Mouse (Mus musculus): Measurements from ENCODE around the gene Slc12a5. TPM values are rescaled to one million over a fixed set of nuclear protein-coding genes. Genes with fewer than 3 reads are reported as not detected.

Gene Slc12a5
- polyA plus RNA-seq, 1 experiment from 2014 or later, result 0.53 TPM

DNA sequence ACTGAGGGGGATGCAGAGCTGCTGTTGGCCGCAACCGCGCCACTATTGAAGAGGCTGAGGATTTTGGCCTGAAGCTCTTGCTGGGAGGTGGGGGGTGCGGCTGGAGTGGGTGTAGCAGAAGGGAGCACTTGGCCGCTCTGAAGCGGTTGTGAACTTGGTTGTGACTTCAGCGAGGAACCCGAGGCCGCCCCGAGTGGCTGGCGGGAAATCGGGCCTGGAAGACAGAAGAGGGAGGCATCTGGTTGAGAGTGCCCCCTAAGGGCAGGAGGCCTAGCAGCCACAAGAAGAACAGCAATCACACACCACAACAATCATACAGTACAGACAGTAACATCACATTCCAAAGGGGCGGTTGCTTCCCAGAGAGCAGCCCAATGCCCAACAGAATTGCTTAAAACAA, 41.4 kb downstream of the Slc12a5 start:
- H3K27me3 ChIP-seq (ENCODE audit: control insufficient read depth, insufficient read depth, low read depth, low read length), result peaks cover 5% of the 10 kb centered on the region
- peaks cover 16% of the 10 kb centered on the region for H3K4me1 ChIP-seq (replicated peaks; ENCODE audit: control insufficient read depth, insufficient read depth, low read length)
- no peak overlapping the region for H3K9ac ChIP-seq (ENCODE audit: low read length)
- no peak overlapping the region for H3K4me2 ChIP-seq (ENCODE audit: low read depth, low read length)
- no peaks in the 10 kb centered on the region for H3K9me3 ChIP-seq (ENCODE audit: control insufficient read depth, low read length)
- no peak overlapping the region for H3K4me3 ChIP-seq (ENCODE audit: low read length)
- peaks cover 40% of the 10 kb centered on the region for H3K36me3 ChIP-seq (ENCODE audit: control insufficient read depth, insufficient read depth, low read length)
- no peak overlapping the region for H3K27ac ChIP-seq (ENCODE audit: low read length)
- WGBS, result 85% methylated on average over 13 of the region's 13 CpGs
- no peak for ATAC-seq (ENCODE audit: low read depth)

DNA sequence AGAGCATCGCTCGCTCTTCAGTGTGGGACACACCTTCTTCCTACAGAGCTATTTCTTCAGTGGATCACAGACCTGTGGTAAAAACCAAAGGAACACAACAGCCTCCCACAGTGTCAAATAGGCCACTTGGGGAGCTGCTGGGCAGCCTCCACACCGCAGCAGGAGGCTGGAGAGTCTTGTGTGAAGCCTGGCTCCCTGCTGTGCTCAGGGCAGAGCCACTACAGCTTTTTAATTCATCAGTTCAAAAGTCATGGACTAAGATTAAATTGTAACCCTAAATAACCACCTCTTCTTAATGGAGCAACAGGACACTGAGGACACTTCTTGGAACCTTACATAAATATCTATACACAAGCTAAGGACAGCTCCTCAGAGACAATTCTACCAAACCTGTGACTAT, 42.5 kb downstream of the Slc12a5 start:
- WGBS, result 92% methylated on average over 3 of the region's 3 CpGs
- Histone ChIP-seq H3K4me2 (ENCODE audit: low read depth, low read length) (no peak overlapping the region), H3K4me3 (ENCODE audit: low read length) (no peak overlapping the region), H3K27me3 (ENCODE audit: control insufficient read depth, insufficient read depth, low read depth, low read length) (no peaks in the 10 kb centered on the region; the same call in 1 of the 2 replicates), H3K36me3 (ENCODE audit: control insufficient read depth, insufficient read depth, low read length) (peaks cover 48% of the 10 kb centered on the region), H3K9me3 (ENCODE audit: control insufficient read depth, low read length) (no peaks in the 10 kb centered on the region), H3K27ac (ENCODE audit: low read length) (no peak overlapping the region), H3K9ac (ENCODE audit: low read length) (no peak overlapping the region), H3K4me1 (replicated peaks; ENCODE audit: control insufficient read depth, insufficient read depth, low read length) (peaks cover 5% of the 10 kb centered on the region)
- ATAC-seq (ENCODE audit: low read depth), result no peak

DNA sequence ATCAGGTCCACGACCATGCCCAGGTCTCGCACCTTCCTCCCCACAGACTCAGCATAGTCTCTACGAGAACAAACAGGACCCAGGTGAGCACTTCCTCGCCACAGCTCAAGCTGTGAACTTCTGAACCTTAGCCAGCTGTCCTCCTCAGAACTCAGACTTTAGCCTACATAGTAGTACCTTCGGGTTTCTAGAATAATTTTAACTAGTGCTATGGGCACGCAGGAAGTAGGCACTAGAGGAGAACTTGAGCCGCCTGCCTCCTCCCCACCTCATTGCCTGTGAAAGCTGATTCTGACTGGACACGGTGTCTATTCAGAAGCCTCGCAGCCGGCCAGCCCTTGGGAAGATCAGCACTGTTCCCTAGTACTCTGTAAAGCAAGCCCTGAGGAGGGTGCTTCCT, 43.6 kb downstream of the Slc12a5 start:
- 81% methylated on average over 10 of the region's 10 CpGs for WGBS
- H3K9me3 ChIP-seq (ENCODE audit: control insufficient read depth, low read length), result no peaks in the 10 kb centered on the region
- no peak for ATAC-seq (ENCODE audit: low read depth)
- H3K4me2 ChIP-seq (ENCODE audit: low read depth, low read length), result no peak overlapping the region
- H3K4me1 ChIP-seq (replicated peaks; ENCODE audit: control insufficient read depth, insufficient read depth, low read length), result no peaks in the 10 kb centered on the region
- no peak overlapping the region for H3K9ac ChIP-seq (ENCODE audit: low read length)
- H3K27me3 ChIP-seq (ENCODE audit: control insufficient read depth, insufficient read depth, low read depth, low read length), result no peaks in the 10 kb centered on the region
- peaks cover 58% of the 10 kb centered on the region for H3K36me3 ChIP-seq (ENCODE audit: control insufficient read depth, insufficient read depth, low read length)
- H3K4me3 ChIP-seq (ENCODE audit: low read length), result no peak overlapping the region
- no peak overlapping the region for H3K27ac ChIP-seq (ENCODE audit: low read length)

DNA sequence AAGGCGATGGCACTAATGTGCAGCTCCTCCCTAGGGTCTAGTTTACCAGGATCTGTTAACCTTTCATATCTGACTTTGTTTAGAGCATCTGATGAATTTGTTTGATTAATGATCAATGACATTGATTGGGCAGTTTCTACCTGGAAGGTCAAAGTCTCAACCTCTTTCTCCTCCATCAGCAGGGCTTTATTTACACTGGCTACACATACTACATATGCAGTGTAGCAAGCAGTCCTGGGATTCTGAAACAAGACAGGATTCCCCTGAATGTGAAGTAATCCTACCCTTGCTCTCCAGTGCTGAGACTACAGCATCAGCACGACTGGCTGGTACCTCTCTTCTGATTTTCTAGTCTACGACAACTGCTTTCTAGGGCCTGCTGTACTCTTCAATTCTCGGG, 46.2 kb downstream of the Slc12a5 start:
- H3K4me3 ChIP-seq (ENCODE audit: low read length), result no peak overlapping the region
- 96% methylated on average over 4 of the region's 4 CpGs for WGBS
- H3K27ac ChIP-seq (ENCODE audit: low read length), result no peak overlapping the region
- no peaks in the 10 kb centered on the region for H3K9me3 ChIP-seq (ENCODE audit: control insufficient read depth, low read length)
- H3K36me3 ChIP-seq (ENCODE audit: control insufficient read depth, insufficient read depth, low read length), result peaks cover 70% of the 10 kb centered on the region
- H3K27me3 ChIP-seq (ENCODE audit: control insufficient read depth, insufficient read depth, low read depth, low read length), result no peaks in the 10 kb centered on the region
- no peak overlapping the region for H3K4me2 ChIP-seq (ENCODE audit: low read depth, low read length)
- ATAC-seq (ENCODE audit: low read depth), result no peak
- no peaks in the 10 kb centered on the region for H3K4me1 ChIP-seq (replicated peaks; ENCODE audit: control insufficient read depth, insufficient read depth, low read length)
- no peak overlapping the region for H3K9ac ChIP-seq (ENCODE audit: low read length)

DNA sequence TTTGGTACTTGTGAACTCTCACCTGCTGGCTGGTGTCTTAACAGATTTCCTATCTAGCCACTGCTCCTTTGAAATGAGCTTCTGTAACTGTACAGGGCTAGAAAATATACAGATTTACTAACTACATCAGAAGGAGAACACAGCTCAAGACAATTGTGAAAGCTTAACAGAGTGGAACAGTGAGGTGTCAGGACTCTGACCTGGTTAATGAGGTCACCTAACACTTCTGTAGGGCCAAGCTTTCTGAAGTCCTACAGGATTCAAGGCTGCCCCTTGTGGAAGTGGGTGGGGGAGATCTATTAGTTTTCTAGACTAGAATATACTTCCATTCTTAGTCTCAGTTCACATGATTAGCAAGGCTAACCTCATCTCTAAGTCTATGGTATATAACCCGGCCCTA, 47.4 kb downstream of the Slc12a5 start:
- ATAC-seq (ENCODE audit: low read depth), result no peak
- H3K9ac ChIP-seq (ENCODE audit: low read length), result no peak overlapping the region
- 97% methylated on average over 1 of the region's 1 CpGs for WGBS

DNA sequence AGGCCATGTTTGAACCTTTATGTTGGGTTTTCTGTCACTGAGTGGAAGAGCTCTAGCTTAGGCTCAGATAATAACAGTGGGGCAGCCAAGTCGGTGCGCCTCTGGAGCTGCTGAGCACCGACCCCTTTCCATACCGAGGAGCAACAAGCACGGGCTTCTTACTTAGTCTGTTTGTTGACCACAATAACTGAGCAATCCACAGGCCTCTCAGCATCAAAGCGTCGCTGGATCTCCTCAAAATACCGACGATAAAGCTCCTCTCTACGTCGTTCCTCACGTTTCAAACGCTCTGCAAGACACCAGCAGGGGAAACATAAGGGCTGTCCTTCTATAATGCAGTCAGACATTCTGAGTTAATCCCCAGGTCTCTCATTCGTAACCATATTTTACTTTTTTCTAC, 48.6 kb downstream of the Slc12a5 start:
- H3K9me3 ChIP-seq (ENCODE audit: control insufficient read depth, low read length), result no peaks in the 10 kb centered on the region

More for the DNA sequence above, 47.4 kb downstream of the Slc12a5 start:
- Histone ChIP-seq H3K36me3 (ENCODE audit: control insufficient read depth, insufficient read depth, low read length) (peaks cover 68% of the 10 kb centered on the region), H3K4me1 (replicated peaks; ENCODE audit: control insufficient read depth, insufficient read depth, low read length) (no peaks in the 10 kb centered on the region), H3K27me3 (ENCODE audit: control insufficient read depth, insufficient read depth, low read depth, low read length) (no peaks in the 10 kb centered on the region), H3K4me3 (ENCODE audit: low read length) (no peak overlapping the region), H3K9me3 (ENCODE audit: control insufficient read depth, low read length) (no peaks in the 10 kb centered on the region), H3K4me2 (ENCODE audit: low read depth, low read length) (no peak overlapping the region), H3K27ac (ENCODE audit: low read length) (no peak overlapping the region)

DNA sequence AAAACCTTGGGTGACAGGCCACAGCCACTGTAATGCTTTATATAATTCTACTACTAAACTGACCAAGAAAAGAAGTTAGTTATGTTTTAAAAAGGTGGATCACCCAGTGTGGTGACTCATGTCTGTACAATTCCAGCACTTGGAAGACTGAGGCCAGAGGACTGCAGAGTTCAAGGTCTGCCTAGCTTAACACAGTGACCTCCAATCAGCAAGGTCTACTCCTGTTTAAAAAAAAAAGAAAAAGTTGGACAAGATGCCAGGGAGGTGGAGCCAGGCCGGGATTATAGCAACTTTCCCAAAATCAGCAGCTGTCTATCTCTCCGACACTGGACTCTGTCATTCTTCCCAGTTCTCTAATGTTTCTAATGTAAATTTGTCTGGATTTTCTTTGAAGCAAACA, 49.0 kb downstream of the Slc12a5 start:
- H3K36me3 ChIP-seq (ENCODE audit: control insufficient read depth, insufficient read depth, low read length), result peaks cover 59% of the 10 kb centered on the region
- WGBS, result 78% methylated on average over 2 of the region's 2 CpGs
- no peaks in the 10 kb centered on the region for H3K4me1 ChIP-seq (replicated peaks; ENCODE audit: control insufficient read depth, insufficient read depth, low read length)

More for the DNA sequence above, 48.6 kb downstream of the Slc12a5 start:
- 95% methylated on average over 14 of the region's 14 CpGs for WGBS
- H3K4me1 ChIP-seq (replicated peaks; ENCODE audit: control insufficient read depth, insufficient read depth, low read length), result no peaks in the 10 kb centered on the region
- no peak overlapping the region for H3K4me2 ChIP-seq (ENCODE audit: low read depth, low read length)
- H3K36me3 ChIP-seq (ENCODE audit: control insufficient read depth, insufficient read depth, low read length), result peaks cover 60% of the 10 kb centered on the region
- ATAC-seq (ENCODE audit: low read depth), result no peak
- H3K27ac ChIP-seq (ENCODE audit: low read length), result no peak overlapping the region
- H3K9ac ChIP-seq (ENCODE audit: low read length), result no peak overlapping the region
- H3K4me3 ChIP-seq (ENCODE audit: low read length), result no peak overlapping the region
- no peaks in the 10 kb centered on the region for H3K27me3 ChIP-seq (ENCODE audit: control insufficient read depth, insufficient read depth, low read depth, low read length)

DNA sequence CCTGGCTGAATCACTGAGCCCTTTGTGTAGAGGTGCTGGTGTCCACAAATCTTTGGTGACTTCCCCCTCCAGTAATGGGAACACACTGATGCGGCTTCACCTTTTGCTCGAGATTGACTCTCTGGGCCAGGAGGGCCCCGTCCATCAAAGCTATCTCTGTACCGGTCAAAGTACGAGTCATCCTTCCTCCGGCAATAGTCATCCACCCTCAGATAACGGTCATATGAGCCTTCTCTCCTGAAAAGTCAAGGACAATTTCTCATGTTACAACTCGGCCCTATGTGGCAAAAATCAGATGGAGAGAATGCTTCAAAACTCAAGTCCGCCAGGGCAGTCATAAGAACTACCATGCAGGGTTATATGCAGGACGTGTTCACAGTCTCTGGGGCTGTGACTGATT, 49.7 kb downstream of the Slc12a5 start:
- Histone ChIP-seq H3K36me3 (ENCODE audit: control insufficient read depth, insufficient read depth, low read length) (peaks cover 54% of the 10 kb centered on the region), H3K27me3 (ENCODE audit: control insufficient read depth, insufficient read depth, low read depth, low read length) (no peaks in the 10 kb centered on the region), H3K27ac (ENCODE audit: low read length) (no peak overlapping the region), H3K4me2 (ENCODE audit: low read depth, low read length) (no peak overlapping the region), H3K4me3 (ENCODE audit: low read length) (no peak overlapping the region), H3K9ac (ENCODE audit: low read length) (no peak overlapping the region), H3K4me1 (replicated peaks; ENCODE audit: control insufficient read depth, insufficient read depth, low read length) (no peaks in the 10 kb centered on the region), H3K9me3 (ENCODE audit: control insufficient read depth, low read length) (no peaks in the 10 kb centered on the region)
- ATAC-seq (ENCODE audit: low read depth), result no peak
- WGBS, result 77% methylated on average over 10 of the region's 10 CpGs

More for the DNA sequence above, 49.0 kb downstream of the Slc12a5 start:
- Histone ChIP-seq H3K9ac (ENCODE audit: low read length) (no peak overlapping the region), H3K4me3 (ENCODE audit: low read length) (no peak overlapping the region), H3K9me3 (ENCODE audit: control insufficient read depth, low read length) (no peaks in the 10 kb centered on the region), H3K27ac (ENCODE audit: low read length) (no peak overlapping the region), H3K27me3 (ENCODE audit: control insufficient read depth, insufficient read depth, low read depth, low read length) (no peaks in the 10 kb centered on the region), H3K4me2 (ENCODE audit: low read depth, low read length) (no peak overlapping the region)
- ATAC-seq (ENCODE audit: low read depth), result no peak

DNA sequence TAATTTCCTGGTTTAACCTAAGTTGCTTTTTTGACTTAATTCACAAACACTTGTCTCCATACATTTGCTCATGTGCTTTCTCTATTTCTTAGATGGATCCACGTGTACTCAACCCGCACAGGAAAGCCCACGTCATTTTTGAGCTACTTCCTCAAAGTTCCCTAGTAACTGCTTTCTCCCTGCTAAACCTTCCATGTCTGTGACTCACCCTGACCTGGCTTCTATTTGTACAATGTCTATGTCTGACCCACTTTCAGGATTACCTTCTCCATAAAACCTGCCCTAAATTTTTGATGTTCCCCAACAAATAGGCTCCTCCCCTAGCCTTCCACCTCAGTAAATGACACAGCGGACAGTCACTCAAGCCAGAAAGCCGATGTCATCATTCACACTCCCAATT, 54.3 kb downstream of the Slc12a5 start:
- Histone ChIP-seq H3K27ac (ENCODE audit: low read length) (no peak overlapping the region), H3K4me3 (ENCODE audit: low read length) (no peak overlapping the region), H3K9me3 (ENCODE audit: control insufficient read depth, low read length) (no peaks in the 10 kb centered on the region), H3K4me2 (ENCODE audit: low read depth, low read length) (no peak overlapping the region), H3K9ac (ENCODE audit: low read length) (no peak overlapping the region), H3K36me3 (ENCODE audit: control insufficient read depth, insufficient read depth, low read length) (peaks cover 23% of the 10 kb centered on the region), H3K4me1 (replicated peaks; ENCODE audit: control insufficient read depth, insufficient read depth, low read length) (no peaks in the 10 kb centered on the region), H3K27me3 (ENCODE audit: control insufficient read depth, insufficient read depth, low read depth, low read length) (no peaks in the 10 kb centered on the region)
- 92% methylated on average over 5 of the region's 5 CpGs for WGBS
- ATAC-seq (ENCODE audit: low read depth), result no peak

DNA sequence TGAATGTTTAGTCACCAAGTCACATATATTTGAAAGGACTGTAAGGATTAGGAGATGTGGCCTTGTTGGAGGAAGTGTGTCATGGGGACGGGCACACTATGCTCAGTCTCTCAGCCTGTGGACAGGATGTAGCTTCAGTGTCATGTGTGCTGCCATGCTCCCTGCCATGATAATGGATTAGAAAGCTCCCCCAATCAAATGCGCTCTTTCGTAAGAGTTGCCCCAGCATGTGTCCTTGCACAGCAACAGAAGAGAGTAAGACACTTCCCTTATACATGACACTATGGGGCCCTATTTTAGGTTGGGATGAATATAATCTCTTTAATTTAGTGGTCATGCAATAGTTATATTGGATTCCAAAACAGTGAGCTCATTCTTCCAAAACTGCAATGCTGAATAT, 59.9 kb downstream of the Slc12a5 start:
- H3K27me3 ChIP-seq (ENCODE audit: control insufficient read depth, insufficient read depth, low read depth, low read length), result no peaks in the 10 kb centered on the region
- H3K4me1 ChIP-seq (replicated peaks; ENCODE audit: control insufficient read depth, insufficient read depth, low read length), result no peaks in the 10 kb centered on the region
- H3K4me3 ChIP-seq (ENCODE audit: low read length), result no peak overlapping the region
- no peak overlapping the region for H3K4me2 ChIP-seq (ENCODE audit: low read depth, low read length)
- no peak for ATAC-seq (ENCODE audit: low read depth)
- no peaks in the 10 kb centered on the region for H3K9me3 ChIP-seq (ENCODE audit: control insufficient read depth, low read length)
- H3K27ac ChIP-seq (ENCODE audit: low read length), result no peak overlapping the region
- 90% methylated on average over 3 of the region's 3 CpGs for WGBS
- no peak overlapping the region for H3K9ac ChIP-seq (ENCODE audit: low read length)
- H3K36me3 ChIP-seq (ENCODE audit: control insufficient read depth, insufficient read depth, low read length), result no peaks in the 10 kb centered on the region
